Mouse (Mus musculus): ENCODE measurements around the gene Sumo2. TPM values are rescaled to one million over a fixed set of nuclear protein-coding genes. Genes with fewer than 3 reads are reported as not detected.

Gene Sumo2
- 310 and 336 TPM in 2 replicates for polyA plus RNA-seq (2012; ENCODE audit: insufficient read depth, insufficient read length, missing spikeins)

DNA sequence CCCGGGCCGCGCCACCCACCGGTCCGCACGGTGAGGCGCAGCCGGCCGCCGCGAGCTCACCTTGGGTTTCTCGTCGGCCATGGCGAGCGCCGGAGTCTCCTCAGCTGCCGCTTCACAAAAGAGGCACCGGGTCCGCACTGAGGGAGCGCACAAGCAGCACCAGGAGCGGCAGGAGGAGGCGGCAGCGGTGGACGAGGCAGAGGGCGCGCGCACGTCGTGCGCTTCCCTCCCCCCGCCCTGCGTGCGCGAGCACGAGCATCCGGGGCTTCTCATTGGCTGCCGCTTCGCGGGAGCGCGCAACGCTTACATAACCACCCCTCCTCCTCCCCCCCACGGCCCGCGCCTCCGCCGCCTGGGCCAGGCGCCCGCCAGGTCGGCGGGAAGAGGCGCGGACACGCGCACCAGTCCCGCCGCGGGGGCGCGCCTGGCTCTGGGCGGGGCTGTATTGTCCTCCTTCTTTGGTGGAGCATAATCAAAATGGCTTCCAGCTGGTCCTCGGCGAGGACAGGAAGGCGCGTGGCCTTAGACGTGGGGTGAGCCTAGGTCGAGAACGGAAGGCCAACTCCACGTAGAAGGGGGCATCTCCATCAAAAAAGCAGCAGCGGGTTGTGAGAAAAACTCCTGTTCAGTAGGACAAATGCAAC, at the start of gene Sumo2:
TSS of gene Sumo2 (minus strand) at position 239 of the 644 bp plus-strand sequence.
- 0 out of 2 replicates have a peak, but pooled peaks cover 2% of the 10 kb centered on the region for H3K4me1 ChIP-seq (ENCODE audit: control insufficient read depth, insufficient read depth, insufficient read length, low read length)
- H3K27ac ChIP-seq (replicated peaks; ENCODE audit: low read depth, low read length) = peak within 1 kb of the TSS; percentile 78
- H3K4me3 ChIP-seq (ENCODE audit: insufficient read depth, low read depth, low read length) = peak within 1 kb of the TSS; percentile 77

DNA sequence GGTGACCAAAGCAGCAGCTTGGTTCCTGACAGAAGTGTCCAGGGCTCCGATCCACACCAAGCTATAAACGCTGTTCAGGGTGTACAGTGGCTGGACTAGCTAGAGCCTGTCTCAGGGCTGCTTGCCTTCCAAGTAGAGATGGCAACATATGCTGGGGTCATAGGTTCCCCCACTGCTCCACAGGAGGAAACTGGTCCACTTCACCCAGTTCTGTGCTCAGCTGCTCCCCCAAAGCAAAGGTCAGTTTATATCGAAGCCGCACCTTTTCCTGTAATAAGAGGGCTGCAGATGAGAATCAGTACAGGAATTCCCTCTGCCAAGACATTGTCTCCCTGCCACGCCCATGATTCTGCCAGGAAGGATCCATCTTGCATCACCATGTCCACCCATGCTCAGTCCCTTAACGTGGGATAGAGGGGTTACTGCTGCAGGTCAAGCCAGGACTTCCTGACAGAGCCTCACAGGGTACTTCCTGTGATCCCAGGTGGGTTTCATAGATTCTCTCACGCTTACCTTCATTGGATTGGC, 49.6 kb upstream of the Sumo2 start:
- Histone ChIP-seq H3K4me1 (ENCODE audit: control insufficient read depth, insufficient read depth, insufficient read length, low read length) (peaks cover 8% of the 10 kb centered on the region; the same call in 1 of the 2 replicates), H3K4me3 (ENCODE audit: insufficient read depth, low read depth, low read length) (no peak overlapping the region), H3K27ac (replicated peaks; ENCODE audit: low read depth, low read length) (peak overlapping the region; percentile 43; the same call in 1 of the 2 replicates)

DNA sequence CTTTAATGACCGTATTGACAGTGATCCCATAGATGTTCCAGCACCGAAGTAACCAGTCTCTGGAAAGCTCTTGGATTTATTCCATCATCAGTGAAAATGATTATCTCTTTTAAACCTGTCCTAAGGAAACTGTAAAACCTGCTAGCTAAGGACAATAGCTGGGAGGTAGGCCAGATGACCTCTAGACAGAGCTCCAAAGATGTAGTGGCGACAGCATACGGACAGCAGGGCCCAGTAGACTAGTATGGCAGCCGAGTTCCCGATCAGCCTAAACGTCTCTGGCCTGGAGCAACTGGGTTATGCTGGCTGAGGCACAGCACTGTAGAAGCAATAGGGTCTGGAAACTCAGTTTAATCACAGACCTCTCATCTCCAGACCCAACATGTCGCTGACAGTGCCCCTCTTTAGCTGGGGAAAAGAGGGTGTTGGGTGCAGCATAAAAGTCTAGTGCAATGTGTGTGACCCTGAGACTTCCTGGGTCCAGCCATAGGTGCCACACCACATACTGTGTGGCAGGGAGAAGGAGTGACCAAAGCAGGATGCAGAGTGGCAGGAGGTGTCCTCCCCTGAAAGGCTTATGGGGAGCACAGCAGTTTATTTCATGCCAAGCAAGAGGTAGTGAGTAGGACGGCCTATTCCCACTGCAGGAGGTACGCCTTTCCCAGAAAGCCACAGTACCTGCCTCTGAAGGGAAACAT, 48.4 kb upstream of the Sumo2 start:
- Histone ChIP-seq H3K27ac (replicated peaks; ENCODE audit: low read depth, low read length) (peak overlapping the region; percentile 43), H3K4me1 (ENCODE audit: control insufficient read depth, insufficient read depth, insufficient read length, low read length) (peaks cover 8% of the 10 kb centered on the region; the same call in 1 of the 2 replicates), H3K4me3 (ENCODE audit: insufficient read depth, low read depth, low read length) (no peak overlapping the region)

DNA sequence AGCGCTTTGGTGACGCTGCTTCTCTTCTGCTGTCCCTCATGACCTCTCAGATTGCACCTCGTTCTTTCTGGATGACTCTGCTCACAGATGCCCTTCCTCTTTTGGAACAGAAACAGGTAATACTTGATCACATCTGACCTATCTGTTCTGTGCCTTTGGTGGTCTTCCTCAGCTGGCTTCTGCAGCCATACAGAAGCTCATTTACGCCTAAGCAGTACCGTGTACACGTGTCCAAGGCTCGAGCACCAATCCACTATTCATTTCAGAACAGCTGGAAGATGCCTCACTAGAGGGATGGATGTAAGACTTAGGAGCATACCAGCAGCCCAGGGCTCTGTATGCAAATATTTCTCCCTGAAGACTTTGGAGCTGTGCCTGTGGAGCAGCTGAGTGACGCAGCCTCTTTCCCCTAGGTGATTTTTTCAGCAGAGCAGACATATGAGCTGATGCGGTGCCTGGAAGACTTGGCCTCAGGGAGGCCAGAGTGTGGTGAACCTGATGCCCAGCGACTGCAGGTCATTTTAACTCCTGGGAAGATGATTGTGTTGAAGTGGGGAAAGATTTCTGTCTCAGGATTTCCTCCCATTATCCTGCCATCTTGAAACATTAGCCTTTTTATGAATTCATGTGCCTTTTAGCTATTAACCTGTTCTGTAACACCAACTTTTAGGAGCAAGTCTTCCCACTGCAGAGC, 47.0 kb upstream of the Sumo2 start:
- no peak overlapping the region for H3K4me3 ChIP-seq (ENCODE audit: insufficient read depth, low read depth, low read length)
- peaks cover 8% of the 10 kb centered on the region; the same call in 1 of the 2 replicates for H3K4me1 ChIP-seq (ENCODE audit: control insufficient read depth, insufficient read depth, insufficient read length, low read length)
- no peak overlapping the region for H3K27ac ChIP-seq (replicated peaks; ENCODE audit: low read depth, low read length)

DNA sequence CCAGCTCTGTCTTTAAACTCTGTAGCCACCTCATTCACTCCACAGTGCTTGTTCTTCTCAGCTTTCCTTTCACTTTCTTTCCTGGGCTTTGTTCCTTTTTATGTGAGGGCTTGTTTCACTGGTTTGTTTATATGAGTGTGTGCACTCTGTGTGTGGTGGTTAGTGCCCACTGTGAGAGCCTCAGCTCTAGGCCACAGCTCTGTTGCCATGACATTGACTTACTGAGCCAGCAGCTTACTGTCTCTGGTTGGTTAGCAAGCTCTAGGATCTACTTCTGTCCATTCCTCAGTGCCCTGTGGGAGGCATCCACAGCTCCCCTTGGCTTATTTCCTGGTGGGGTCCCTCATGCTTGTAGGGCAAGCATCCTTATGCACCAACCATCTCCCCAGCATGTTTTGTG, 43.0 kb upstream of the Sumo2 start:
- Histone ChIP-seq H3K4me3 (ENCODE audit: insufficient read depth, low read depth, low read length) (no peak overlapping the region), H3K27ac (replicated peaks; ENCODE audit: low read depth, low read length) (no peak overlapping the region), H3K4me1 (ENCODE audit: control insufficient read depth, insufficient read depth, insufficient read length, low read length) (no peaks in the 10 kb centered on the region)

DNA sequence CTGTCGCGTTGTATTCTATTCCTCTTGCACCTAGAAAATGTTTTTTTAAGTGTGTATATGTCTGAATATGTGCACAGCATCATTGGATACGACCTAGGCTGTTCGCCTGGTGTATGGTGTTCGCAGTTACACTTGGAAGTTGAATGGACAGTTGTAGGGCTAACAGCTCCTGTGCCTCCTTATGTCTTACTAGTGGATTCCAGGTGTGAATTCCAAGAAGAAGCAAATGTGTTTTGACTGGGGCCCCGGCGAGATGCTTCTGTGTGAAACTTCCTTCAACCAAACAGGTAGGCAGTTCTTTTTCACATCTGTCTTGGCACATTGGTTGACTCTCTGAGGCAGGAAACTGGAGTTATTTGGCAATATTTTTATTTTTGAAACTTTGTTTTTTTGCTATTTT, 28.9 kb upstream of the Sumo2 start:
- Histone ChIP-seq H3K27ac (replicated peaks; ENCODE audit: low read depth, low read length) (no peak overlapping the region), H3K4me3 (ENCODE audit: insufficient read depth, low read depth, low read length) (peak overlapping the region; percentile 90), H3K4me1 (ENCODE audit: control insufficient read depth, insufficient read depth, insufficient read length, low read length) (no peaks in the 10 kb centered on the region)

DNA sequence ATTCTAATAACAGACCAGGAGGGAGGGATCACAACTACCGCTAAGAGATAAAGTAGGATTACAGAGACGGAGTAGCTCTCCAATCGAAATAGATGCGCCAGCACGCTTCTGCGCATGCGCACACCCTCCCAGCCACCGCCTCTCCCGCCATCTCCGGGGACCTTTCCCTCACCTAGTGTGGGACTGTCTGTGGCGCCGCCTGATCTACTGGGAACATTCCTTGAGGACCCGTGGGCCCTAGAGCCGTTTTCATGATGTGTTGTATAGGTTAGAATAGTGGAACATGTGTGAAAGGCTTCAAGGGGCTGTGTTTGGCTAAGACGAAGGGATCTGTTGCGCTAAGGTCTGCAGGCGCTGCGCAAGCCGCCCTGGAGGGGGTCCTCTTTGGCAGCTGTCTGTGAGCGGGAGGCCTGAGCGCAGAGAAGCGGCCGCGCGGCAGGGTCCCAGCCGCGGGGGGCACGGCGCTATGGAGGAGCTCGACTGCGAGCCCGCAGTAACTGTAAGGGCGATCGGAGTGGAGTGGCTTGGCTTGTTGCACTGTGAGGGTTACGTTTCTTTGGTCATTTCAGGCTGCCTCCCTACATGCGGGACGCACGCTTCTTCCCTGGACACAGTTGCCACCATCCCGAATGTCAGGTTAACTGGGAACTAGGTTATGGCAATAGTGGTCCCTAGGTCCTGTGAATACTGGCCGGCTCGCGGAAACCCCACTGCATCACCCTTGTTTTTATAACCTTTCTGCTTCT, 28.2 kb upstream of the Sumo2 start, which contains the start of gene Nup85:
TSS of gene Nup85 (plus strand) at position 371 of the 746 bp plus-strand sequence.
- H3K27ac ChIP-seq (replicated peaks; ENCODE audit: low read depth, low read length) = peak within 1 kb of the TSS; percentile 92
- peak within 1 kb of the TSS; percentile 90 for H3K4me3 ChIP-seq (ENCODE audit: insufficient read depth, low read depth, low read length)
- H3K4me1 ChIP-seq (ENCODE audit: control insufficient read depth, insufficient read depth, insufficient read length, low read length) = no peaks in the 10 kb centered on the region

DNA sequence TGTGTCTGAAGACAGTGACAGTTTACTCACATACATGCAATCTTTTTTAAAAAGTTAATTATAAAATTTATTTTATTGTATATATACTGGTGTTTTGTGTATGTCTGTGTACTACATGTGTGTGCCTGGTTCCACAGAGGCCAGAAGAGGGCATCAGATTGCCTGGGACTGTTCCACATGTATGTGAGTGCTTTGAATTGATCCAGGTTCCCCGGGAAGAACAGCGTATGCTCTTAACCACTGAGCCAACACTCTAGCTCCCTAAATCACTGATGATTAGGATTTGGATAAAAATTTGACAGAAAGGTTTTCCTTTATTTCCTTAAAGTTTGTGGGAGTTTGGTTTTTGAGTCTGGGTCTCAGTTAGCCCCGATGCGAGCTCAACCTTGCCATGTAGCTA, 27.3 kb upstream of the Sumo2 start:
- Histone ChIP-seq H3K4me3 (ENCODE audit: insufficient read depth, low read depth, low read length) (peak overlapping the region; percentile 55), H3K27ac (replicated peaks; ENCODE audit: low read depth, low read length) (peak overlapping the region; percentile 19; the same call in 1 of the 2 replicates), H3K4me1 (ENCODE audit: control insufficient read depth, insufficient read depth, insufficient read length, low read length) (no peaks in the 10 kb centered on the region)

DNA sequence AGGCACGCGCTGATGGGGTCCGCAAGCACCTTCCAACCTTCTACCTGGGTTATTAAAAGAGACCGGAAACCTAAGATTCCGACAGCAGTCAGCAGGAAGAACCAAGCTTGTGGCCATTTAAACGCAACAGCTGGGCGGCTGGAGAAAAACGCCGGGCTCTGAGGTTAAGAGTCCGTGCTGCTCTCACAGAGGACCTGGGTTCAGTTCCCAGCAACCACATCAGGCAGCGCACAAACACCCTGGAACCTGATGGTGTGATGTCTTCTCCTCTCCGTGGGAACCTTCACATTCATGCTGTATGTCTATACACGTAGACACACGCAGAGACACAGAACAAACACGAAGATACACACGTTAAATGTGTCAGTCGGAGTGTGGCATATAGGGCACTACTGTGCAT, 19.6 kb upstream of the Sumo2 start:
- no peaks in the 10 kb centered on the region for H3K4me1 ChIP-seq (ENCODE audit: control insufficient read depth, insufficient read depth, insufficient read length, low read length)
- H3K27ac ChIP-seq (replicated peaks; ENCODE audit: low read depth, low read length) = no peak overlapping the region
- no peak overlapping the region for H3K4me3 ChIP-seq (ENCODE audit: insufficient read depth, low read depth, low read length)

DNA sequence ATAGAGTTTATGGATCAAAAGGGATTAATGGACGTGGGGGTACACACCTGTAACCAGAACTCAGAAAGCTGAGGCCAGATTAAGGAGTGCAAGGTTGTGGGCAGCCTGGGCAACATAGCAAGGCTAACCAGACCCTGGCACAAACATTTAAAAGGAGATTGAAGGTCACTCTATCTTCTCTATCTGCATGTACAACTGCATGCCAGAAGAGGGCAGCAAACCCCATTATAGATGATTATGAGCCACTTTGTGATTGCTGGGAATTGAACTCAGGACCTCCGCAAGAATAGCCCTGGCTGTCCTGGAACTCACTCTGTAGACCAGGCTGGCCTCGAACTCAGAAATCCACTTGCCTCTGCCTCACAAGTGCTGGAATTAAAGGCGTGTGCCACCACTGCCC, 16.7 kb upstream of the Sumo2 start:
- Histone ChIP-seq H3K27ac (replicated peaks; ENCODE audit: low read depth, low read length) (no peak overlapping the region), H3K4me1 (ENCODE audit: control insufficient read depth, insufficient read depth, insufficient read length, low read length) (no peaks in the 10 kb centered on the region), H3K4me3 (ENCODE audit: insufficient read depth, low read depth, low read length) (no peak overlapping the region)

DNA sequence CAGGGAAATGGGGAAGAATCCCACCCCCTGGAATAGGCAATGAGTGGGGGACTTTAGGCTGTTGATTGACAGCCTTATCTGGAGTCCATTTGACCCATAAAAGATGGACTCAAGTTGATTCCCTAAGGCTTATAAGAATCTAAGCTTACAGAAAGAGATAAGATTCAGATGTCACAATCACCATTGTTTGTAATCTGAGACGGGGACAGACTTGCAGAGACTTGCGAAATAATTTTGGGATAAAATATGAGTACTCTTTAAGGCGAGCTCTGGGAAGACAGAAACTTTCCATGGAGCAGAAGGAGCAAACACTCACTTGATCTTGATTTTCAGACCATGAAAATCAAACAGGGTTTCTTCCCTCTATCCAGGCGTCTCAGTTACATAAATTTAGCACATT, 7.5 kb upstream of the Sumo2 start:
- no peaks in the 10 kb centered on the region for H3K4me1 ChIP-seq (ENCODE audit: control insufficient read depth, insufficient read depth, insufficient read length, low read length)
- H3K27ac ChIP-seq (replicated peaks; ENCODE audit: low read depth, low read length) = no peak overlapping the region
- no peak overlapping the region for H3K4me3 ChIP-seq (ENCODE audit: insufficient read depth, low read depth, low read length)

DNA sequence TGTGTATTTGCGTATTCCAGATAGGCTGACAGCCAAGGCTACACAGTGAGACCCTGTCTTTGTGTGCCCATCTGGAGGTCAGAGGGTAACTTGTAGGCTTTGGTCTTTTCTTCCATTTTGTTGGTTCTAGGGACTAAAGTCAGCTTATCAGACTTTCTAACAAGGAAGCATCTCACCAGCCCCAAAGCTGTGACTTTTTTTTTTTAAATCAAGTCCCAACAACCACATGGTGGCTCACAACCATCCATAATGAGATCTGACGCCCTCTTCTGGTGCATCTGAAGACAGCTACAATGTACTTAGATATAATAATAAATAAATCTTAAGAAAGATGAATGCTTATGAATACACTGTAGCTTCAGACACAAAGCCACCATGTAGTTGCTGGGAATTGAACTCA, 2.0 kb upstream of the Sumo2 start:
- Histone ChIP-seq H3K4me3 (ENCODE audit: insufficient read depth, low read depth, low read length) (no peak overlapping the region), H3K27ac (replicated peaks; ENCODE audit: low read depth, low read length) (no peak overlapping the region), H3K4me1 (ENCODE audit: control insufficient read depth, insufficient read depth, insufficient read length, low read length) (0 out of 2 replicates have a peak, but pooled peaks cover 2% of the 10 kb centered on the region)

DNA sequence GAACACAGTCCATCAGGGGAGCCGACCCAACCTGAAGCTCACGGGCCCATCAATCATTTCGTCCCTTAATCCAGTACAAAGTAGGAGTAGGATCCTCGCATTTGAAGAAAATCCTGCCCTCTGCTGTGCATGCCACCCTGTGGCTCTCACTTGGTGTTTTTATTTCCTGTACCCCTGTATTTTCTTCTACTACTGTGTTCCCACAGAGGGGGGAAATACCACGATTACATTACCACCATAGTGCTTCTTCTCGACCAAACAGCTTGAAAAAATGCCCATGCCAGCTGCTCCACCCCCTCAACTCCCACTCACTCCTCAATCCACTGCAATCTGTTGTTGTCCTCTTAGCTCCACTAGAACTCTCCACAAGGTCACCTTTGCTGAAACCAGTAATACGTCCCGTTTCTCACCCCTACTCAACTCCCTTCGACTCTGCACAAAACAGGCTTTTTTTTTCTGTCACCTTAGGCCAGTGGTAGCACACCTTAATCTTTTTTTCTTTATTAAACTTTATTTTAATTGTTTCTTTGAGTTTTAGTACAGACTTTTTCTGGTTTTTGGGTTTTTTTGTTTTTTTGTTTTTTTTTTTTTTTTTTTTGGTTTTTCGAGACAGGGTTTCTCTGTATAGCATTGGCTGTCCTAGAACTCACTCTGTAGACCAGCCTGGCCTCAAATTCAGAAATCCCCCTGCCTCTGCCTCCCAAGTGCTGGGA, 936 bp upstream of the Sumo2 start:
- peak overlapping the region; percentile 78 for H3K27ac ChIP-seq (replicated peaks; ENCODE audit: low read depth, low read length)
- H3K4me1 ChIP-seq (ENCODE audit: control insufficient read depth, insufficient read depth, insufficient read length, low read length) = 0 out of 2 replicates have a peak, but pooled peaks cover 2% of the 10 kb centered on the region
- H3K4me3 ChIP-seq (ENCODE audit: insufficient read depth, low read depth, low read length) = peak overlapping the region; percentile 54

DNA sequence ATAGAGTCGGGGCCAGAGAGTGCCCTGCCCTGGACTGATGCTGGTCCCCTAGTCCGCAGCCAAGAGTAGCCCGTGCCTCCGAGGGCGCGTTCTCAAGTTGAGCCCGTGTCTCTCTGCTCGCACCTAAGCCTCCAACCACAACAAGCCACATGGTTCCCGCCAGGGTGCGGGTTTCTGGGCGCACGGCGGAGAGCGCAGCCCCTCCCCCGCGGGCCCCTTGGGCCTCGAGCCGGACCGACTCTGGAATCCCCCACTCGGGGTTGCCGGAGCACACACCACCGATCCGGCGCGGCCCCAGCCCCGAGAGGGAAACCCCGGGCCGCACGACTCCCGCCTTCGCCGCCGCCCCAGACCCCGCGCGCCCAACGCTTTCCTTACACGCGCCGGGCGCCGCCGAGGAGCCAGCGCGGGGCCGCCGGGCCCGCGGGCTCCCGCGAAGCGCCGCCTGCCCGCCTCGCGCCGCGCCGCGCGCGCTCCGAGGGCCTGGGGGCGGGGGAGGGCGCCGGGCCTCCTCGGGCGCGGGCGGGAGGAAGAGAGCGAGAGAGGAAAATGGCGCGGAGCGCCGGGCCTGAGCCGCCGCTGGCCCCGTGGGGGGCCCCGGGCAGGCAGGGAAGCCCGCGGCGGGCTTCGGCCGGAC, 557 bp downstream of the Sumo2 start:
- H3K27ac ChIP-seq (replicated peaks; ENCODE audit: low read depth, low read length) = peak overlapping the region; percentile 72
- H3K4me1 ChIP-seq (ENCODE audit: control insufficient read depth, insufficient read depth, insufficient read length, low read length) = 0 out of 2 replicates have a peak, but pooled peaks cover 2% of the 10 kb centered on the region
- H3K4me3 ChIP-seq (ENCODE audit: insufficient read depth, low read depth, low read length) = peak overlapping the region; percentile 77
